Mouse (Mus musculus) bone marrow macrophage, adult 2 months (primary cell): Measurements from ENCODE around the gene Gm12216. TPM values are rescaled to one million over a fixed set of nuclear protein-coding genes. Genes with fewer than 3 reads are reported as not detected.

ENCODE experiments used
- H3K27ac ChIP-seq: 2 replicates; pipeline ENCODE4 v1.5.1; 2012; ENCODE audit warnings: low read depth, low read length; ENCODE audit not compliant: insufficient read depth
- H3K4me1 ChIP-seq: 2 replicates; pipeline ENCODE4 v1.6.1; 2012; ENCODE audit warnings: low read length; ENCODE audit not compliant: control insufficient read depth, insufficient read depth
- H3K4me3 ChIP-seq: 2 replicates; pipeline ENCODE4 v1.5.1; 2012; ENCODE audit warnings: mild to moderate bottlenecking, low read length, moderate library complexity; ENCODE audit not compliant: insufficient read depth
- CTCF ChIP-seq: IDR thresholded peaks from 2 replicates; pipeline ENCODE4 v1.5.1; 2012; ENCODE audit warnings: low read depth, mild to moderate bottlenecking, low read length, moderate library complexity
- POLR2A ChIP-seq: IDR thresholded peaks from 2 replicates; pipeline ENCODE4 v1.6.1; 2012; ENCODE audit warnings: mild to moderate bottlenecking, low read depth, low read length, borderline replicate concordance
- polyA plus RNA-seq: library from polyadenylated mRNA; stranded (reverse); fragments of >200 nt; gene quantifications from 2 replicates; pipeline ENCODE4 v1.2.4, GENCODE M21; 2012; ENCODE audit not compliant: missing spikeins, insufficient read depth, insufficient read length

The Gm12216 gene
- polyA plus RNA-seq, 1 experiment: 1.7 TPM

DNA sequence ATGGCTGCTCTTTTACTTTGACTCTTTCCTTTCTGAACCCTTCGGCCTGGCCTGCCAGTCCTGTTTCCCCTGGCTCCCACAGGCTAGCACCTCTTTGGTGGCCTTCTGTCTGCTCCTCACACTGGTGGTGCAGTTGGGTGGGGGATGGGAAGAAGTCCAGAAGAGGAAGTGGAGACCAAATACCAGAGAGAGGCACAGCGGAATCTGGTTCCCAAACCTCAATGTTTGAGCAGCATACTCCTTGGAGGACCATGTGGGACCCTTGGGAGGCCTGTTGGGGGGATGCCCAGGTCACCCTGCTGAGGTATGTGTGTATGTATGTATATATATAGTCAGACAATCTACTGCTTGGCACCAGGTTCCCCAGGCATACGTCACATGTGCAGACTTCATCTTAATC is 65.0 kb downstream of the Gm12216 start:
- H3K4me1 ChIP-seq: peaks cover 30% of the 10 kb centered on the region
- H3K27ac ChIP-seq: peak overlapping the region; percentile 93
- peak overlapping the region; percentile 21; the same call in 1 of the 2 replicates for H3K4me3 ChIP-seq
- no peak for TF ChIP-seq POLR2A
- TF ChIP-seq CTCF: no peak

DNA sequence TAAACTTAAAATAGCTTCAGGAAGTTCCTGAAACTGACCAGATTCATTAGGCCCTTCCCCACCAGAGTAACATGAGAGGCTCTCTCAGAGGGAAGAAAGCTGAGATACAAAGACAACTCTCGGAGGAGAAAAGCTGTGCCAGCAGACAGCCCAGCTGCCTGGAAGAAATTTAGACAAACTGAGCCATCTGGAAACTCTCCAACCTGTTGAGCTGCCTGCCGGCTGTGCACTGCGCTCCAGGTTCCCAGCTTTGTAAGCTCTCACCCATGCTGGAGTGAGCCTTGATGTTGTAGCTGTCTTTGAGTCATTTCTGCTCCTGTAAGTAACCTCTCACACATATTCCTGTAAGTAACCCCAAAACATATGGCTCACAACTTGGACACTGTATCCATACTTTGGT is 66.1 kb downstream of the Gm12216 start:
- TF ChIP-seq CTCF (no peak), POLR2A (no peak)
- Histone ChIP-seq H3K4me1 (peaks cover 30% of the 10 kb centered on the region), H3K27ac (no peak overlapping the region), H3K4me3 (no peak overlapping the region)

DNA sequence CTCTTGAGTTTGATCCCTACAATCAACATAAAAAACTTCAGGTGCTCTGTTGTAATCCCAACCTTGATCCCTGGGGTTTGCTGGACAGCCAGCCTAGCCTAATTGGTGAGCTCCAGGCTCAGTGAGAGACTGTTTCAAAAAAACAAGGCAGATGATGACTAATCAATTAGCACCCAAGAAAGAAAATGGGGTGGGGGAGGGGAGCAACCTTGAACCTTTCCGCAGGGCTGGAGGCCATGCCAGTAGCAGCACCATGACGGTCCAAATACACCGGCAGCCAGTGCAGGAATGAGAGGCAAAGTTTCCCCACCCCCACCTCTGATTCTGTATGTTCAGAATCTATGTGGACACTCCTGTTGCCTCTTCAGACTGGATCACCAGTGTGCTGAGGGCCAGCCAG is 69.8 kb downstream of the Gm12216 start:
- Histone ChIP-seq H3K27ac (no peak overlapping the region), H3K4me3 (no peak overlapping the region), H3K4me1 (peaks cover 36% of the 10 kb centered on the region)
- TF ChIP-seq POLR2A (no peak), CTCF (no peak)

DNA sequence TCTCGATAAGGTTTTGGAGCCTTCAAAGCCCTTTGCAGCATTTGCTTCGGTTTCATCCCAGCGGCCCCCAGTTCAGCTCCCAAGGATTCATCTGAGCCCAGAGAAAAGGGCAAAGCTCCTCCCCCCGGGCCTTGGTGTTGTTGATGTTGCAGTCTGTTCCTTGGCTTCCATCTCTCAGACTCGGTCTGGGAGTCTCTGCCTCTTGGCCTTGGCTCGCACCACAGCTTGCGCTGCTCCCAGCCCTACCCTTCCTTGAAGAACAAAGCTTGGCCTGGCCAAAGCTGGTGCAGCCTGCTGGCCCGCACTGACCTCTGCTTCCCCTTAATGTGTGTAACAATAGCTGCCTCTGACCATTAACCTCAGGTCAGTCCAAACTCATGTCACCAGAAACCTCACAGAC is 70.9 kb downstream of the Gm12216 start:
- no peak overlapping the region for H3K27ac ChIP-seq
- H3K4me1 ChIP-seq: peaks cover 39% of the 10 kb centered on the region
- TF ChIP-seq CTCF: no peak
- H3K4me3 ChIP-seq: no peak overlapping the region

DNA sequence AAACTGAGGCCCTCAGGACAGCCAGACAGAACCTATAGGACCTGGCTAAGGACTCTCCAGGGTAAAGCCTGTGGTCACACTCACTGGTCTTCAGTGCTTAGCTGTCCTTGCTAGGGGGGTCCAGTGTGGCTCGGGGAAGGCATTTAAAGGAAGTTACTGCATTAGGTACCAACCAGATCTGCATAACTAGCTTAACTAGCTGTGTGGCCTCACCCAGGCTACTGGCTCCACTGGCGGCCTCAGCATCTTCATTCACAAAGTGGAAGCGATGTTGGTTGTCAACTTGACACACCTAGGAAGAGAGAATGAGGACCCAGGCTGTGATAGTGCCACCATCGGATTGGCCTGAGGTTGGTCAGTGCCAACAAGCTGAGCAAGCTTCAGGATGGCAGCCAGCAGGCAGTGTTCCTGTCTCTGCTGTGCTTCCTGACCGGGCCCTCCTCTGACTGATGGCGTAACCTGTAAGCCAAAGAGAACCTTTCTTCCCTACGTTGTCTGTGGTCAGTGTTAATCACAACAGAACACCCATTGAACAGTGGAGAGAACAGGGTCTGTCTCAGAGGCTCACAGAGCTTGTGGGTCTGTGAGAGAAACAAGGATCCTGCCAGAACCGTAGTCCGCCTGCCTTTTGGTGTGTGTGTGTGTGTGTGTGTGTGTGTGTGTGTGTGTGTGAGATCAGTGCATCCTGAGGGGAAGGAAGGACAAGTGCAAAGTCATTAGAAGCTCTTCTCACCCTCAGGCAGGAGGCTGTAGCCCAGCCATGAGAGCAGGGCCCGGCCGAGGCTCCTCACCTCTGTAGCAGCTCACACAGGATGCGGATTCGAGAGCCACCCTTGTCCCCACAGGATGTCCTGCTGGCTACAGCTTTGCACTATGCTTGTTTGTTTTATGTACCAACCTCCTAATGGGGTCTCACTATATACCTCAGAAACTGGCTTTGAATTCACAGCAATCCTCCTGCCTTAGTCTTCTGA is 72.7 kb downstream of the Gm12216 start:
- no peak for TF ChIP-seq POLR2A
- TF ChIP-seq CTCF: no peak
- Histone ChIP-seq H3K4me3 (no peak overlapping the region), H3K27ac (no peak overlapping the region), H3K4me1 (peaks cover 42% of the 10 kb centered on the region)

DNA sequence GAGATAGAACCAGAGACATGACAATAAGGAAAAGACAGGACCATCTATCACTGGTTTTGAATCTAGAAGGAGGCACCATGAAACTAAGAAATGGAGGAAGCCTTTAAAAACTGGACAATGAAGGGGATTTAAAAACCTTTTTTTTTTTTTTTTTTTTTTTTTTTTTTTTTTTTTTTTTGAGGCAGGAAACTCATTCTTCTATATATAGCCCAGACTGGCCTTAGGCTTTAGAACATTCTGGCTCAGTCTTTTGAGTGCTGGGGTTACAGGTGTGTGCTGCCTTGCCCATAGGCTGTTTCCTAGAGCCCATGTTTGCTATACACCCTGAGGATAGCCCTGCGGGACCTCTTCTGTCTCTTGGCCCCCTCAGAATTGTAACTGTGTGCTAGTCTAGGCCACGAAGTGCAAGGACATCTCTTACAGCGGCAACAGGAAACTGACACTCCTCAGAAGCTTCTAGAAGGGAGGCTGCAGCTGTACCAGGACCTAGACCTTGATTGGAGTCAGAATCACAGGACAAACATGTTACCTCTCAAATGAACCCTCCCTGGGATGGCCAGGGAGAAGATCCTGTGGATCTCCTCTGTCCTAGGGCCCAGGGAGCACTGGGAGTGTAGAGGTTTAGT is 73.6 kb downstream of the Gm12216 start:
- TF ChIP-seq POLR2A (no peak), CTCF (no peak)
- Histone ChIP-seq H3K4me1 (peaks cover 42% of the 10 kb centered on the region), H3K4me3 (no peak overlapping the region), H3K27ac (peak overlapping the region; percentile 3; the same call in 1 of the 2 replicates)

DNA sequence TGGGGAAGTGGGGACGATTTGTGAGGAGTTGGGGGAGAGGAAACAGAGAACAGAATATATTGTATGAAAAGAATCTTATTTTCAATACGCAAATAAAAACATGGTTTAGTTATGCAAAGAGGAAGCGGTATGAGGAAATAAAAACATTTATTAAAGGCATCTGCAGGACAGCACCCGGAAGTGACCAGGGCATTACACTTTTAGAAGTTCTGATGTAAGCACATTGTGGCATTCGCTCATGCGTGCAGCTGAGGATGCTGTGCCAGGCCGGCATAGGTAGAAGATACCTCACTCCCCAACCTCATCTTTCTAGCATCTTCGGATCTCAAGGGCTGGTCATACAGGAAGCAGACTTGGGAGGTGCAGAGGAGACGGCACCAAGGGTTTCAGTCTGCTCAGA is 75.8 kb downstream of the Gm12216 start:
- no peak for TF ChIP-seq POLR2A
- TF ChIP-seq CTCF: no peak
- peaks cover 51% of the 10 kb centered on the region for H3K4me1 ChIP-seq
- peak overlapping the region; percentile 79 for H3K27ac ChIP-seq

DNA sequence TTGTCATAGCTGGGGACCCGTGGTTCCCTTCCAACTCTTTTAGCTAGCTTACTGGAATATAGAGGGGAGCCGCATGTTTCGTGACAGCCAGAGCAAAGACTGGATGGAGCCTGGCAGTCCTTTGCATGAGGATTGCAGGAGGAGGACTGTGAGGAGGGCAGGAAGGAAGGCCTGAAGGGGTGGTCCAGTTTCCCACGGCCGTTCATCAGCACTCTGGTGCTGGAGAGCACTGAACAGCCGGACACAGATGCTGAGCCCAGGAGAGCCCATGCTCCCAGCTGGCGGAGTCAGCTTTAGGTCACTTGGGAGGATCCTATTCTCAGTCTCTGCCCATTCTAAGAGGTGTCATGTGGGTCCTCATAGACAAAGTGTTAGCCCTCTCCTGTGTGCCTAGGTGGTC is 77.1 kb downstream of the Gm12216 start:
- H3K4me3 ChIP-seq: no peak overlapping the region
- no peak overlapping the region for H3K27ac ChIP-seq
- TF ChIP-seq POLR2A: no peak
- no peak for TF ChIP-seq CTCF
- H3K4me1 ChIP-seq: peaks cover 48% of the 10 kb centered on the region

More for the DNA sequence above, 75.8 kb downstream of the Gm12216 start:
- H3K4me3 ChIP-seq: no peak overlapping the region

DNA sequence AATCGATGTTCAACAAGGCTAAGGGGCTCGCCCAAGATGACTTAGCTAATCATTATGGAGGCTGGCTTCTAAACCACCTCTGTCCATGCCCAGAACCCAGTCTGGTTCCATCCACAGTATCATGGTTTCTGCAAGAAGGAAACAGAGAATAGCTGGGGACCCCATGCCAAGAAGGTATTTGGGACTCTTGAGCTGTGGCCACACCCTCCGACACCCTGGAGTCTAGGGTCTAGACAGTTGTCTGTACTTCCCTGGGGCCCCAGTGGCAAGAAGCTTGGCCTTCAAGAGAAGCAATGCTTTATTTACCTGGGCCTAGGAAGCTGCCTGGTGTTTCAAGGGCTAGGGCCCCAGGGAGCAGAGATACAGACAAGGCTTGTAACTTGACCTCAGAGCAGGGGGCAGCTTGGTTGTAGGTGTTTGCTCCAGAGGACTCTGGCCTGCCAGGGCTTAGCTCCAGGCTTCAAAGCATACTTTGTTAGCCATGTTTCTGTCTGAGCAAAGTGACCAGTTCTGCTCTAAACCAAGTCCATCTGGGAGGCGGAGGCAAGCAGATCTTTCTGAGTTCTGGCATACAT is 77.8 kb downstream of the Gm12216 start:
- H3K27ac ChIP-seq: no peak overlapping the region
- H3K4me3 ChIP-seq: no peak overlapping the region
- TF ChIP-seq CTCF: no peak
- TF ChIP-seq POLR2A: no peak
- peaks cover 41% of the 10 kb centered on the region for H3K4me1 ChIP-seq

DNA sequence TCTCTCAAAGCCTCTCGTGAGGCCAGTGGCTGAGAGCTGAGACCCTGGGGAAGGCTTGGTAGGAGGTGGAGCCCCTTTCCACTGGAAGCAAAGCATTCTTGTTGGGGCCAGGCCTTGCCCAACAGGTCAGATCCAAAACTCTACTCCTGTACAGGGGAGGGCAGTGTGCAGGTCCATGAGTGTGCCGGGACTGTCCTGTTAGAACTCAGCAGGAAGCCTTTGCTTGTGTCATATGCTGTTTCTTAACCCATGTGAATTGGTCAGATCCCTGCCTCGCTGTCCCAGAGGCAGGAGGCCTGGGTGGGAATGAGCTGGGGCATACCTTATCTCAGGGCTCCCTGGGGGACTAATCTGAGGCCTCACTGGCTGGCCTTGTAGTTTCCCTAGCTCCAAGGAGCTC is 78.8 kb downstream of the Gm12216 start:
- no peak for TF ChIP-seq CTCF
- TF ChIP-seq POLR2A: no peak
- H3K4me1 ChIP-seq: peaks cover 35% of the 10 kb centered on the region
- H3K27ac ChIP-seq: no peak overlapping the region
- H3K4me3 ChIP-seq: no peak overlapping the region
